Mouse (Mus musculus): Measurements from ENCODE around the gene Clk4.

Clk4 gene

GRCm38 (mm10) chr11:51261680-51262219 is at the start of gene Clk4:
TSS of gene Clk4 (plus strand) at chr11:51261730.
- no peak for DNase-seq (ENCODE audit: low spot score)

GRCm38 (mm10) chr11:51214021-51214420 is 47.5 kb upstream of the Clk4 start:
- DNase-seq (ENCODE audit: low spot score): no peak

- no peak for DNase-seq (ENCODE audit: low spot score)
These were observed 42.0 kb upstream of the Clk4 start for GRCm38 (mm10) chr11:51219396-51219980.

- no peak for DNase-seq (ENCODE audit: low spot score)
These were observed 41.2 kb upstream of the Clk4 start, which contains the start of gene Gm12569 for GRCm38 (mm10) chr11:51220308-51220707. TSS of gene Gm12569 (plus strand) at chr11:51220473.

- no peak for DNase-seq (ENCODE audit: low spot score)
These were observed 34.4 kb upstream of the Clk4 start for GRCm38 (mm10) chr11:51227104-51227503.

- no peak for DNase-seq (ENCODE audit: low spot score)
These were observed 26.9 kb upstream of the Clk4 start for GRCm38 (mm10) chr11:51234626-51235025.

- DNase-seq (ENCODE audit: low spot score): no peak
These were observed 18.6 kb upstream of the Clk4 start for GRCm38 (mm10) chr11:51242897-51243296.

- DNase-seq (ENCODE audit: low spot score): no peak
These were observed 4.5 kb upstream of the Clk4 start for GRCm38 (mm10) chr11:51257006-51257405.

GRCm38 (mm10) chr11:51262342-51263285 is 1.1 kb downstream of the Clk4 start, which contains the start of gene BC049762:
TSS of gene BC049762 (minus strand) at chr11:51263046.
- DNase-seq (ENCODE audit: low spot score): peak; percentile 100

GRCm38 (mm10) chr11:51263286-51263831 is 1.8 kb downstream of the Clk4 start:
- peak; percentile 22 for DNase-seq (ENCODE audit: low spot score)

- DNase-seq (ENCODE audit: low spot score): peak; percentile 40
These were observed 2.8 kb downstream of the Clk4 start for GRCm38 (mm10) chr11:51264352-51264751.

GRCm38 (mm10) chr11:51265326-51265725 is 3.8 kb downstream of the Clk4 start:
- DNase-seq (ENCODE audit: low spot score): peak; percentile 46

- DNase-seq (ENCODE audit: low spot score): no peak
These were observed 12.9 kb downstream of the Clk4 start for GRCm38 (mm10) chr11:51274418-51274817.

GRCm38 (mm10) chr11:51289564-51290041 is 28.1 kb downstream of the Clk4 start, which contains the start of gene Col23a1:
TSS of gene Col23a1 (plus strand) at chr11:51289920.
- peak; percentile 86 for DNase-seq (ENCODE audit: low spot score)

- DNase-seq (ENCODE audit: low spot score): peak; percentile 81
These were observed 28.8 kb downstream of the Clk4 start for GRCm38 (mm10) chr11:51290066-51290955.

GRCm38 (mm10) chr11:51293956-51294530 is 32.5 kb downstream of the Clk4 start:
- DNase-seq (ENCODE audit: low spot score): no peak

GRCm38 (mm10) chr11:51295742-51296141 is 34.2 kb downstream of the Clk4 start:
- no peak for DNase-seq (ENCODE audit: low spot score)

GRCm38 (mm10) chr11:51298691-51299090 is 37.2 kb downstream of the Clk4 start:
- no peak for DNase-seq (ENCODE audit: low spot score)

- no peak for DNase-seq (ENCODE audit: low spot score)
These were observed 40.9 kb downstream of the Clk4 start for GRCm38 (mm10) chr11:51302396-51302795.

GRCm38 (mm10) chr11:51303981-51304553 is 42.5 kb downstream of the Clk4 start:
- peak; percentile 62 for DNase-seq (ENCODE audit: low spot score)

Measured in embryo, embryonic 10 days (tissue).